Comparison of ENCODE assay signal across 9 mouse cellular contexts in genomic region chr6:86318855-86319254, GRCm38 (mm10). TPM values are rescaled to one million over a fixed set of nuclear protein-coding genes. Genes with fewer than 3 reads are reported as not detected.
DNase-seq lines count a peak whose midpoint lies in the region; ATAC-seq and TF ChIP-seq lines count a peak whose summit lies in the region.
"Had no signal": no experiment of that assay in that cellular context is flagged by ENCODE, and none has a peak within 500 bp of the region (broad histone marks: within the 10 kb centered on the region; RNA-seq: fewer than 3 reads in every experiment).

No protein-coding gene starts in this region.

- intact Hi-C loops in left cerebral cortex, adult 2 months (cut with DNase I): no loop called here

- ATAC-seq in liver, postnatal 0 days: no peak
- ATAC-seq in kidney, embryonic 16.5 days (ENCODE audit: low FRiP score, low TSS enrichment): no peak

- H3K4me3 ChIP-seq in left cerebral cortex, adult 2 months: no peak overlapping the region
- H3K4me3 ChIP-seq in liver, postnatal 0 days (ENCODE audit: low read depth, low read length): no peak overlapping the region
- no peak overlapping the region for H3K4me3 ChIP-seq in kidney, embryonic 16.5 days (ENCODE audit: low read length)
- H3K4me3 ChIP-seq: midbrain, embryonic 10.5 days had no signal

- H3K9ac ChIP-seq in liver, postnatal 0 days (replicated peaks): no peak overlapping the region
- H3K9ac ChIP-seq in kidney, embryonic 16.5 days (replicated peaks; ENCODE audit: low read length): no peak overlapping the region

- no peaks in the 10 kb centered on the region for H3K4me1 ChIP-seq in liver, postnatal 0 days (ENCODE audit: insufficient read depth)
- H3K4me1 ChIP-seq in kidney, embryonic 16.5 days (ENCODE audit: insufficient read depth, low read length): no peaks in the 10 kb centered on the region
- H3K4me1 ChIP-seq: midbrain, embryonic 10.5 days had no signal

- no peak for TF ChIP-seq EP300 in liver, postnatal 0 days (IDR thresholded peaks at IDR 0.05; ENCODE audit: low read depth)

- no peaks in the 10 kb centered on the region for H3K27me3 ChIP-seq in liver, postnatal 0 days (ENCODE audit: insufficient read depth, low read length)
- no peaks in the 10 kb centered on the region for H3K27me3 ChIP-seq in kidney, embryonic 16.5 days (ENCODE audit: insufficient read depth, low read length)

- no peak overlapping the region for H3K4me2 ChIP-seq in liver, postnatal 0 days (ENCODE audit: low read depth, low read length)
- no peak overlapping the region for H3K4me2 ChIP-seq in kidney, embryonic 16.5 days (replicated peaks; ENCODE audit: low read depth, low read length)

- 65% methylated on average over 4 of the region's 4 CpGs for WGBS in liver, postnatal 0 days (ENCODE audit: insufficient replicate concordance)
- 51% methylated on average over 4 of the region's 4 CpGs for WGBS in kidney, embryonic 16.5 days

- TF ChIP-seq CTCF in left cerebral cortex, adult 2 months (IDR thresholded peaks at IDR 0.05): no peak
- TF ChIP-seq CTCF in liver, postnatal 0 days (IDR thresholded peaks at IDR 0.05; ENCODE audit: low read depth): no peak

- peak; percentile 16 for DNase-seq in kidney, postnatal 10 days
- no peak for DNase-seq in kidney, adult 18-20 months
- peak; percentile 57 for DNase-seq in 416B (ENCODE audit: low read depth)
- peak; percentile 88 to 93 for DNase-seq in adrenal gland, adult (ENCODE audit: inconsistent age in 2 of 2, low spot score in 1 of 2)
- peak; percentile 33 to 41 for DNase-seq in left cerebral cortex, adult 2 months (ENCODE audit: extremely low spot score in 1 of 2, low spot score in 2 of 2)
- DNase-seq in liver, postnatal 0 days: no peak
- no peak for DNase-seq in kidney, postnatal 14 days

- H3K9me3 ChIP-seq in liver, postnatal 0 days (ENCODE audit: low read length): no peaks in the 10 kb centered on the region
- H3K9me3 ChIP-seq in kidney, embryonic 16.5 days (ENCODE audit: low read length): 0 out of 2 replicates have a peak, but pooled peaks cover 3% of the 10 kb centered on the region
- H3K9me3 ChIP-seq: midbrain, embryonic 10.5 days had no signal

- H3K27ac ChIP-seq in left cerebral cortex, adult 2 months: no peak overlapping the region
- H3K27ac ChIP-seq in liver, postnatal 0 days (ENCODE audit: low read depth): no peak overlapping the region
- H3K27ac ChIP-seq in kidney, embryonic 16.5 days (ENCODE audit: low read length): no peak overlapping the region
- H3K27ac ChIP-seq: midbrain, embryonic 10.5 days had no signal

- H3K36me3 ChIP-seq in liver, postnatal 0 days (replicated peaks; ENCODE audit: insufficient read depth, low read length): no peaks in the 10 kb centered on the region
- no peaks in the 10 kb centered on the region for H3K36me3 ChIP-seq in kidney, embryonic 16.5 days (ENCODE audit: insufficient read depth, low read length)
- H3K36me3 ChIP-seq: midbrain, embryonic 10.5 days had no signal

RNA-seq across cellular contexts. Expression of gene Fam136a, which starts 46.6 kb away (rescaled TPM):
- total RNA-seq in left cerebral cortex, adult 2 months (2021): 10 to 100 TPM; 21.3 to 21.8 TPM
- polyA plus RNA-seq in liver, postnatal 0 days (2015; fragmentation: Nextera tagmentation; extraction: Ambion mirVana): 69.8 and 74.1 TPM in 2 replicates
- 145 and 146 TPM in 2 replicates for polyA plus RNA-seq in kidney, embryonic 16.5 days (2015; fragmentation: Nextera tagmentation; extraction: Ambion mirVana)

RNA-seq across cellular contexts. Expression of gene Snrpg, which starts 52.2 kb away (rescaled TPM):
- 10 to 100 TPM; 54.8 to 61.9 TPM for total RNA-seq in left cerebral cortex, adult 2 months (2021)
- polyA plus RNA-seq in liver, postnatal 0 days (2015; fragmentation: Nextera tagmentation; extraction: Ambion mirVana): 174 and 204 TPM in 2 replicates
- 575 and 578 TPM in 2 replicates for polyA plus RNA-seq in kidney, embryonic 16.5 days (2015; fragmentation: Nextera tagmentation; extraction: Ambion mirVana)

Comparison
In these comparisons a context has a peak if more than half of its experiments do, and no peak if none do; other contexts are left out.
1. DNase-seq: peak in kidney, postnatal 10 days (single experiment), 416B (single experiment), adrenal gland, adult (2 of 2) and left cerebral cortex, adult 2 months (2 of 2); none in kidney, adult 18-20 months (single experiment), liver, postnatal 0 days (single experiment) and kidney, postnatal 14 days (single experiment).